Mouse (Mus musculus) kidney, adult 2 months (tissue): ENCODE measurements at regions not wholly inside any gene's neighbourhood (a gene's known extent, or its start where the extent isn't known, plus 50 kb on each side); places are given as distances from the start of the nearest gene placed in this dataset.
A peak's percentile ranks its signal among the peaks of the same experiment; 100 is the strongest.

Experiments
- DNase-seq: peaks from one replicate; pipeline ENCODE4 v3.0.0; 2021
- H3K27ac ChIP-seq: fragments of 200-500 bp; 2 replicates; pipeline ENCODE4 v1.5.1; 2012; ENCODE audit warnings: low read depth, low read length, control low read depth, inconsistent platforms; ENCODE audit not compliant: insufficient read depth
- H3K27me3 ChIP-seq: fragments of 200-500 bp; replicated peaks from 2 replicates; pipeline ENCODE4 v1.6.1; 2012; ENCODE audit warnings: mild to moderate bottlenecking, moderate library complexity, low read length, inconsistent platforms; ENCODE audit not compliant: control insufficient read depth, insufficient read depth
- H3K36me3 ChIP-seq: fragments of 200-500 bp; 2 replicates; pipeline ENCODE4 v1.6.1; 2012; ENCODE audit warnings: mild to moderate bottlenecking, moderate library complexity, low read length, inconsistent platforms; ENCODE audit not compliant: control insufficient read depth, insufficient read depth
- H3K4me1 ChIP-seq: fragments of 200-500 bp; 2 replicates; pipeline ENCODE4 v1.6.1; 2011; ENCODE audit warnings: low read length; ENCODE audit not compliant: control insufficient read depth, insufficient read depth
- H3K4me3 ChIP-seq: fragments of 200-500 bp; 2 replicates; pipeline ENCODE4 v1.5.1; 2011; ENCODE audit warnings: mild to moderate bottlenecking, low read depth, low read length, control low read depth; ENCODE audit not compliant: insufficient read depth
- CTCF ChIP-seq: fragments of 200-500 bp; conservative IDR thresholded peaks from 2 replicates; pipeline ENCODE4 v1.5.1; 2011; ENCODE audit warnings: low read depth, mild to moderate bottlenecking, control low read depth, low read length, moderate library complexity, mixed read lengths; ENCODE audit not compliant: insufficient read depth, insufficient read length
- POLR2A ChIP-seq: fragments of 200-500 bp; IDR thresholded peaks from one replicate; pipeline ENCODE4 v1.6.1; 2011; ENCODE audit warnings: low read depth, low read length, control low read depth
- WGBS: fragments of 180-500 bp; shearing (Covaris S2); methylation state at CpG from one replicate; pipeline ENCODE4 v1.1.7; 2018; 5-methylcytosine and 5-hydroxymethylcytosine counted together

- no peaks in the 10 kb centered on the region for H3K27me3 ChIP-seq
- no peak overlapping the region for H3K27ac ChIP-seq
- H3K36me3 ChIP-seq: no peaks in the 10 kb centered on the region
- no peak for DNase-seq
- no peak for TF ChIP-seq CTCF
- TF ChIP-seq POLR2A: no peak
- H3K4me3 ChIP-seq: no peak overlapping the region
- 76% methylated on average over 1 of the region's 1 CpGs for WGBS
- no peaks in the 10 kb centered on the region for H3K4me1 ChIP-seq
Measured at GRCm38 (mm10) chr8:6922467-6922866, 1738.6 kb downstream of the Efnb2 start.

DNA sequence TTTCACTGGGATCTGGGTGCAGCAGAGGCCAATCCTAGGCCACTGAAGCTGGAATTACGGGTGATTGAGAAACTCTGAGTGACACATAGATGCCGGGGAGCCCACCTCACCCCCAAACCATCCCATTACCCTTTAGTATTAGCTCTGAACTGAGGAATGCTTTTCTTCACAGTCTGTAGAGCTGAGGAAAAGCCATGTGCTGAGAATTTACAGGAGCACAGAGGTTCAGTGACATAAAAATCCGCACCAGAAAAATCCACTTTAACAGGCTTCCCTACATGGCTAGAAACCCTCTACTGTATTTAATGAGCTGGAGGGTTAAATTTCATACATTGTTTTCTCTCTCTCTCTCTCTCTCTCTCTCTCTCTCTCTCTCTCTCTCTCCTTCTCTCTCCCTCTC is 1753.4 kb downstream of the Efnb2 start:
- Histone ChIP-seq H3K27me3 (no peaks in the 10 kb centered on the region), H3K4me1 (no peaks in the 10 kb centered on the region), H3K36me3 (no peaks in the 10 kb centered on the region), H3K27ac (no peak overlapping the region), H3K4me3 (no peak overlapping the region)
- 45% methylated on average over 3 of the region's 3 CpGs for WGBS
- no peak for DNase-seq
- TF ChIP-seq CTCF (no peak), POLR2A (no peak)

- DNase-seq: peak; percentile 27
- Histone ChIP-seq H3K4me1 (no peaks in the 10 kb centered on the region), H3K4me3 (no peak overlapping the region), H3K27ac (no peak overlapping the region), H3K36me3 (no peaks in the 10 kb centered on the region), H3K27me3 (no peaks in the 10 kb centered on the region)
- TF ChIP-seq POLR2A (no peak), CTCF (no peak)
- 69% methylated on average over 1 of the region's 1 CpGs for WGBS
Measured at GRCm38 (mm10) chr8:6891456-6891855, 1769.6 kb downstream of the Efnb2 start.

- H3K36me3 ChIP-seq: no peaks in the 10 kb centered on the region
- no peak overlapping the region for H3K4me3 ChIP-seq
- no peak for TF ChIP-seq CTCF
- TF ChIP-seq POLR2A: no peak
- WGBS: 87% methylated on average over 5 of the region's 5 CpGs
- DNase-seq: no peak
- no peaks in the 10 kb centered on the region for H3K4me1 ChIP-seq
- no peaks in the 10 kb centered on the region for H3K27me3 ChIP-seq
- H3K27ac ChIP-seq: no peak overlapping the region
Measured at GRCm38 (mm10) chr8:6886779-6887402, 1774.2 kb downstream of the Efnb2 start.

DNA sequence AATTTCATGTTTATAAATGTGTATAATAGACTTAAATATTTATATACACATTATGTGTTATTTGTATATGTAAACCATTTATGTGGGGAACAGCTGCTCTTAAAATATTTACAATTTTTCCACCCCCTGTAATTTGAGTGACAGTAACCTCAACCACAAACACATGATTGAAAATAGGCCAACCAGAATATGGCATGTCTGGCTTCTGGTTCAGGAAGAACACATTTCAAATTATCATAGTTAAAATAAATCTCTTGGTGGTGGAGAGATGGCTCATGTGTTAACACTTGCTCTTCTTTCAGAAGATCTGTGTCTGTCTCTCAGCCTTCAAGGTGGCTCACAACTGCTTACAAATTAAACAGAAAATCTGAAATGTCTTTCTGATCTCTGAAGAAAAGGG is 1776.2 kb downstream of the Efnb2 start:
- no peaks in the 10 kb centered on the region for H3K36me3 ChIP-seq
- H3K27me3 ChIP-seq: no peaks in the 10 kb centered on the region
- DNase-seq: no peak
- no peak overlapping the region for H3K27ac ChIP-seq
- TF ChIP-seq POLR2A (no peak), CTCF (no peak)
- H3K4me1 ChIP-seq: no peaks in the 10 kb centered on the region
- H3K4me3 ChIP-seq: no peak overlapping the region

DNA sequence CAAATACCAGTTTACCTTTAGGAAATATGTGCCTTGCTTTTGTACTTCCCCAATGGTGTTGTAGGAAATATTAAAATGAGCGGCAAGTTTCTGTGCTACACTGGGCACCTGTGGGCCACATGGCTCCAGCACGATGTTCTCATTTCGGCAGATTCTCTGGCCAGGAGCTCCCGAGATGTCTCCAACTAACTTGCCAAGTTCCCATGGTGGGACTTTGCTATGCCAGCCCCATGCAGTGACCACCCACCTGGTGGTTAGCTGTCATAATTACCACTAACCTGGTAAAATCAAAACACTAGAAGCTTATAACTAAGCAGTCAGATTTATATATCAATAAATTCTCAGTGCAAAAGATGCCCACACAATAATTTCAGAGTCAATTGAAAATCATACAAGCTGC is 1777.5 kb upstream of the Slc10a2 start:
- WGBS: 92% methylated on average over 4 of the region's 4 CpGs
- H3K27ac ChIP-seq: no peak overlapping the region
- TF ChIP-seq POLR2A: no peak
- TF ChIP-seq CTCF: no peak
- no peak overlapping the region for H3K4me3 ChIP-seq
- H3K4me1 ChIP-seq: no peaks in the 10 kb centered on the region
- DNase-seq: no peak
- no peaks in the 10 kb centered on the region for H3K36me3 ChIP-seq
- no peaks in the 10 kb centered on the region for H3K27me3 ChIP-seq
